Mouse (Mus musculus) cortical plate, adult 2 months (tissue): Measurements from ENCODE around the gene Stxbp6.

Experiments used
- CTCF ChIP-seq: fragments of 200-500 bp; IDR thresholded peaks from 2 replicates; pipeline ENCODE4 v1.5.1; 2011; ENCODE audit warnings: mild to moderate bottlenecking, control low read depth, low read length; ENCODE audit not compliant: insufficient read depth; ENCODE audit errors: extremely low read depth
- POLR2A ChIP-seq: fragments of 200-500 bp; IDR thresholded peaks from 2 replicates; pipeline ENCODE4 v1.6.1; 2011; ENCODE audit warnings: mild to moderate bottlenecking, low read length, control low read depth; ENCODE audit not compliant: insufficient read depth; ENCODE audit errors: extremely low read depth

DNA sequence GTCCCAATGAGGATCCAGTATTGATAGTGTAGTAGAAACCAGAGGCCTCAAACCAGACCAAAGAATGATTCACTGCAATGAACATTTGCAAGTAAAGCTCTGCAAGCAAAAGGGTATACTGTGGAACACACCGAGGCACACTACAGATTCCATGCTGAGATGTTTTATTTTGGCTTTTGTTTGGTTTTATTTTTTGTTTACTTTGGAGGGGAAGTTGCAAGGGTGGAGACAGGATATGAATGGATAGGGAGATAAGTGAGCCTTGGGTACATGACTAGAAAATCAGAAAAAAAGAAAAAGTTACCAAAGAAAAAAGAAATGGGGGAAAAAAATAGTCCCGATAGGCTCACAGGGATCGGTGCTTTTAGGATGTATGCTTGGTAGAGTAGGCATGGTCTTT is 117.0 kb downstream of the Stxbp6 start:
- TF ChIP-seq POLR2A (no peak), CTCF (no peak)
